Mouse (Mus musculus) lung, adult 2 months (tissue): ENCODE measurements at regions not wholly inside any gene's neighbourhood (a gene's known extent, or its start where the extent isn't known, plus 50 kb on each side); places are given as distances from the start of the nearest gene placed in this dataset.
"Not testable (repeated sequence)": the region's sequence is repeated elsewhere in the genome, so short reads cannot be mapped to it uniquely, and the experiment has no call there.

ENCODE experiments used
- CTCF ChIP-seq: fragments of 200-500 bp; IDR thresholded peaks from 2 replicates; pipeline ENCODE4 v1.5.1; 2011; ENCODE audit warnings: mild to moderate bottlenecking, low read length, control low read depth; ENCODE audit not compliant: insufficient read depth
- POLR2A ChIP-seq: fragments of 200-500 bp; IDR thresholded peaks from 2 replicates; pipeline ENCODE4 v1.6.1; 2011; ENCODE audit warnings: low read depth, mild to moderate bottlenecking, control low read depth, low read length, borderline replicate concordance; ENCODE audit errors: extremely low read depth

- TF ChIP-seq CTCF, POLR2A: not testable (repeated sequence)
Measured at GRCm38 (mm10) chr6:114555186-114555585, 87.7 kb upstream of the Atg7 start.
